Mouse (Mus musculus) thymus, adult 2 months (tissue): ENCODE results near the gene Dlat.

Source experiments
- CTCF ChIP-seq: fragments of 200-500 bp; IDR thresholded peaks from 2 replicates; pipeline ENCODE4 v1.5.1; 2012; ENCODE audit warnings: mild to moderate bottlenecking, control low read depth, low read length, moderate library complexity, borderline replicate concordance; ENCODE audit not compliant: control insufficient read depth, poor library complexity, insufficient read depth; ENCODE audit errors: extremely low read depth
- POLR2A ChIP-seq: fragments of 200-500 bp; IDR thresholded peaks from 2 replicates; pipeline ENCODE4 v1.6.1; 2012; ENCODE audit warnings: mild to moderate bottlenecking, low read length, control low read depth, moderate library complexity; ENCODE audit not compliant: control insufficient read depth, poor library complexity, insufficient read depth; ENCODE audit errors: extremely low read depth

GRCm38 (mm10) chr9:50616161-50616560 lies 43.4 kb downstream of the Dlat start:
- no peak for TF ChIP-seq CTCF
- TF ChIP-seq POLR2A: no peak
